Mouse (Mus musculus) stomach, postnatal 0 days (tissue): Measurements from ENCODE around the gene Tcte2.

ENCODE experiments used
- CTCF ChIP-seq: IDR thresholded peaks from 2 replicates; pipeline ENCODE4 v1.5.1; 2016; ENCODE audit warnings: antibody characterized with exemption, low read depth, mild to moderate bottlenecking, moderate library complexity
- EP300 ChIP-seq: optimal IDR thresholded peaks from 2 replicates; pipeline ENCODE3; 2016; ENCODE audit warnings: antibody characterized with exemption

DNA sequence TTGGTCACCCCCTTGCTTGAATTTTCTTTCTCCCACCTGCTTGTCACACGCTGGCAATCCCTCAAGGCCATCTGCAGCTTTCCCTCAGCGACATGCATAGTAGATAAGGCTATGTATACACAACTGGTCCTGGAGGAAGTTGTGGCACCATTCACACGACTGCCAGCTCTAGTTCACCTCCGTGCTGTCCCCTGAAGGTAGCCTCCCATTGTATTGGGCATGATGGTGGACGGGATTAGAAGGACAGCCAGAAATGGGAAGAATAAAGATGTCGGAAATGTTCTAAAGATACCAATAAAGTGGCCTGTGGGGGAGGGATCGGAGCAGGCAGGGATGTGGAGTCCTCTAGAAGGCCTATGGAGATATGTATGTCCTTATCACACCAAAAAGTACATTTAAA is 20.0 kb downstream of the Tcte2 start:
- TF ChIP-seq CTCF (no peak), EP300 (no peak)
